Mouse (Mus musculus) C2C12 (cell line): ENCODE data around the gene Ablim2. TPM values are rescaled to one million over a fixed set of nuclear protein-coding genes. Genes with fewer than 3 reads are reported as not detected.

Experiments used
- H3K27me3 ChIP-seq: one replicate; pipeline ENCODE4 v1.6.1; 2011; ENCODE audit not compliant: control insufficient read depth, insufficient read depth, insufficient read length
- H3K36me3 ChIP-seq: one replicate; pipeline ENCODE4 v1.6.1; 2011; ENCODE audit not compliant: control insufficient read depth, insufficient read depth
- H3K4me3 ChIP-seq: one replicate; pipeline ENCODE4 v1.5.1; 2011; ENCODE audit warnings: mild to moderate bottlenecking, control low read depth; ENCODE audit not compliant: poor library complexity, insufficient read depth, severe bottlenecking
- H3K79me2 ChIP-seq: one replicate; pipeline ENCODE4 v1.6.1; 2011; ENCODE audit not compliant: control insufficient read depth, insufficient read depth
- H3K79me3 ChIP-seq: one replicate; pipeline ENCODE4 v1.6.1; 2011; ENCODE audit warnings: low read depth, control low read depth
- H3ac ChIP-seq: one replicate; pipeline ENCODE3; 2011; ENCODE audit warnings: low read depth; ENCODE audit not compliant: control insufficient read depth, insufficient read length
- CEBPB ChIP-seq: IDR thresholded peaks from one replicate; pipeline ENCODE4 v1.6.1; 2011; ENCODE audit warnings: low read depth, mild to moderate bottlenecking, control low read depth, moderate library complexity
- CTCF ChIP-seq: IDR thresholded peaks from one replicate; pipeline ENCODE4 v1.5.1; 2011; ENCODE audit not compliant: control insufficient read depth, insufficient read depth, insufficient read length
- FOSL1 ChIP-seq: IDR thresholded peaks from one replicate; pipeline ENCODE4 v1.8.0; 2011; ENCODE audit warnings: mild to moderate bottlenecking, low read length; ENCODE audit not compliant: poor library complexity, insufficient read depth, severe bottlenecking
- MAX ChIP-seq: IDR thresholded peaks from one replicate; pipeline ENCODE4 v1.6.1; 2011; ENCODE audit warnings: mild to moderate bottlenecking, control low read depth
- MYOD1 ChIP-seq: IDR thresholded peaks from one replicate; pipeline ENCODE4 v1.6.1; 2011; ENCODE audit warnings: low read depth; ENCODE audit not compliant: control insufficient read depth, insufficient read length
- MYOG ChIP-seq: IDR thresholded peaks from one replicate; pipeline ENCODE4 v1.6.1; 2011; ENCODE audit not compliant: control insufficient read depth, insufficient read length; ENCODE audit errors: extremely low read depth
- USF1 ChIP-seq: IDR thresholded peaks from one replicate; pipeline ENCODE4 v1.6.1; 2011; ENCODE audit warnings: low read depth, mild to moderate bottlenecking, control low read depth, moderate library complexity
- polyA plus RNA-seq: library from polyadenylated mRNA; unstranded; fragments of >200 nt; fragmentation: generic; extraction: Trizol; gene quantifications from one replicate; pipeline ENCODE4 v1.2.1, GENCODE M21; 2012; ENCODE audit warnings: missing spikeins

Gene Ablim2
- polyA plus RNA-seq, 1 experiment: 0.08 TPM

- H3K4me3 ChIP-seq: no peak within 1 kb of the TSS
- H3ac ChIP-seq: no peak within 1 kb of the TSS
- H3K36me3 ChIP-seq: no peaks in the 10 kb centered on the region
- H3K27me3 ChIP-seq: peaks cover 4% of the 10 kb centered on the region
- H3K79me2 ChIP-seq: no peaks in the 10 kb centered on the region
- no peaks in the 10 kb centered on the region for H3K79me3 ChIP-seq
- no peak for TF ChIP-seq FOSL1
- TF ChIP-seq MYOD1: no peak
- TF ChIP-seq MAX: no peak
- TF ChIP-seq CEBPB: no peak
- TF ChIP-seq CTCF: no peak
- no peak for TF ChIP-seq MYOG
- no peak for TF ChIP-seq USF1
These were observed 18.0 kb upstream of the Ablim2 start, which contains the start of gene Sh3tc1 for GRCm38 (mm10) chr5:35739536-35740278. Gene Sh3tc1 (minus strand): TSS chr5:35739987.

- Histone ChIP-seq H3K4me3 (no peak overlapping the region), H3K27me3 (no peaks in the 10 kb centered on the region), H3K36me3 (no peaks in the 10 kb centered on the region), H3K79me3 (no peaks in the 10 kb centered on the region), H3K79me2 (no peaks in the 10 kb centered on the region), H3ac (no peak overlapping the region)
- TF ChIP-seq CTCF (no peak), MAX (no peak), FOSL1 (no peak), CEBPB (no peak), MYOD1 (no peak), MYOG (no peak), USF1 (no peak)
These were observed 17.0 kb upstream of the Ablim2 start for GRCm38 (mm10) chr5:35740716-35741115.

GRCm38 (mm10) chr5:35741225-35741820, 16.4 kb upstream of the Ablim2 start:
- no peak for TF ChIP-seq CEBPB
- no peak for TF ChIP-seq FOSL1
- no peak for TF ChIP-seq CTCF
- no peak for TF ChIP-seq USF1
- no peak for TF ChIP-seq MYOG
- TF ChIP-seq MYOD1: no peak
- TF ChIP-seq MAX: no peak
- H3K79me3 ChIP-seq: no peaks in the 10 kb centered on the region

GRCm38 (mm10) chr5:35743238-35743951, 14.3 kb upstream of the Ablim2 start:
- Histone ChIP-seq H3ac (no peak overlapping the region), H3K79me2 (no peaks in the 10 kb centered on the region), H3K36me3 (no peaks in the 10 kb centered on the region), H3K79me3 (no peaks in the 10 kb centered on the region), H3K27me3 (no peaks in the 10 kb centered on the region), H3K4me3 (no peak overlapping the region)
- no peak for TF ChIP-seq MYOD1
- TF ChIP-seq USF1: peak; percentile 64
- no peak for TF ChIP-seq CTCF
- TF ChIP-seq MAX: no peak
- TF ChIP-seq CEBPB: no peak
- TF ChIP-seq FOSL1: no peak
- TF ChIP-seq MYOG: no peak

More at GRCm38 (mm10) chr5:35741225-35741820, 16.4 kb upstream of the Ablim2 start:
- H3K4me3 ChIP-seq: no peak overlapping the region
- no peak overlapping the region for H3ac ChIP-seq
- no peaks in the 10 kb centered on the region for H3K36me3 ChIP-seq
- no peaks in the 10 kb centered on the region for H3K79me2 ChIP-seq
- no peaks in the 10 kb centered on the region for H3K27me3 ChIP-seq

GRCm38 (mm10) chr5:35743990-35744722, 13.5 kb upstream of the Ablim2 start:
- H3K79me3 ChIP-seq: no peaks in the 10 kb centered on the region
- no peak overlapping the region for H3ac ChIP-seq
- H3K79me2 ChIP-seq: no peaks in the 10 kb centered on the region
- H3K36me3 ChIP-seq: no peaks in the 10 kb centered on the region
- TF ChIP-seq USF1 (peak; percentile 23), FOSL1 (no peak)
- no peak overlapping the region for H3K4me3 ChIP-seq
- H3K27me3 ChIP-seq: no peaks in the 10 kb centered on the region
